Mouse (Mus musculus) ES-E14 (cell line): ENCODE results near the gene Tmigd3. TPM values are rescaled to one million over a fixed set of nuclear protein-coding genes. Genes with fewer than 3 reads are reported as not detected.

ENCODE experiments used
- DNase-seq: peaks from one replicate; pipeline ENCODE4 v3.0.0-alpha.2; 2013; ENCODE audit warnings: low read depth, low spot score
- H3K27ac ChIP-seq: 2 replicates; pipeline ENCODE4 v1.5.1; 2012; ENCODE audit warnings: low read depth, mild to moderate bottlenecking, low read length, moderate library complexity, mixed read lengths; ENCODE audit not compliant: poor library complexity, insufficient read depth, severe bottlenecking
- H3K36me3 ChIP-seq: 2 replicates; pipeline ENCODE4 v1.6.1; 2012; ENCODE audit warnings: mild to moderate bottlenecking, low read length, moderate library complexity, mixed read lengths; ENCODE audit not compliant: control insufficient read depth, poor library complexity, insufficient read depth, severe bottlenecking
- H3K4me1 ChIP-seq, 2 experiments: fragments of 150-350 bp in 1 of 2; sonication (generic) in 1 of 2; 2 replicates each; pipeline ENCODE4 v1.6.1; 2012; ENCODE audit warnings: low read length in 2 of 2, mild to moderate bottlenecking in 1 of 2, mixed read lengths in 1 of 2; ENCODE audit not compliant: control insufficient read depth in 2 of 2, insufficient read depth in 2 of 2, poor library complexity in 1 of 2
- H3K4me3 ChIP-seq, 2 experiments: fragments of 150-350 bp in 1 of 2; sonication (generic) in 1 of 2; 2 replicates each; pipeline ENCODE4 v1.5.1; 2012; ENCODE audit warnings: low read length in 2 of 2, low read depth in 1 of 2, mild to moderate bottlenecking in 1 of 2, mixed read lengths in 1 of 2; ENCODE audit not compliant: insufficient read depth in 1 of 2, poor library complexity in 1 of 2, severe bottlenecking in 1 of 2
- H3K9ac ChIP-seq: 2 replicates; pipeline ENCODE4 v1.6.1; 2012; ENCODE audit warnings: low read depth, mild to moderate bottlenecking, low read length, mixed read lengths; ENCODE audit not compliant: poor library complexity, insufficient read depth, severe bottlenecking
- H3K9me3 ChIP-seq: fragments of 150-350 bp; sonication (generic); 2 replicates; pipeline ENCODE4 v1.6.1; 2012; ENCODE audit warnings: low read depth, mild to moderate bottlenecking, low read length; ENCODE audit not compliant: control insufficient read depth, insufficient read depth
- CHD2 ChIP-seq: IDR thresholded peaks from 2 replicates; pipeline ENCODE4 v1.6.1; 2014; ENCODE audit warnings: mild to moderate bottlenecking, low read depth, low read length, inconsistent platforms
- HCFC1 ChIP-seq: IDR thresholded peaks from 2 replicates; pipeline ENCODE4 v1.6.1; 2012; ENCODE audit warnings: low read length, inconsistent platforms, borderline replicate concordance; ENCODE audit not compliant: insufficient read depth
- MAFK ChIP-seq: IDR thresholded peaks from 2 replicates; pipeline ENCODE4 v1.6.1; 2014; ENCODE audit warnings: mild to moderate bottlenecking, low read depth, low read length, inconsistent platforms; ENCODE audit not compliant: insufficient read depth
- ZC3H11A ChIP-seq: IDR thresholded peaks from 2 replicates; pipeline ENCODE4 v1.6.1; 2012; ENCODE audit warnings: low read depth, mild to moderate bottlenecking, inconsistent platforms, low read length, borderline replicate concordance
- ZNF384 ChIP-seq: IDR thresholded peaks from 2 replicates; pipeline ENCODE4 v1.6.1; 2012; ENCODE audit warnings: low read depth, low read length, inconsistent platforms
- in situ Hi-C, 2 experiments: fragments of 600-800 bp; cut with MboI; formaldehyde crosslinking; loops; one replicate each; pipeline ENCODE4 v1.15.1; 2025; ENCODE audit warnings: low sequenced_read_pairs in 2 of 2, inconsistent platforms in 1 of 2; ENCODE audit not compliant: unreplicated experiment in 2 of 2
- total RNA-seq: library from RNA; depleted of rRNA; stranded (reverse); fragments of 300-350 nt; gene quantifications from 2 replicates; pipeline ENCODE4 v1.2.3, GENCODE M21; 2012

Tmigd3 gene
- total RNA-seq, 1 experiment: not detected

- no peak overlapping the region for H3K4me3 ChIP-seq
- in situ Hi-C loops: no loop called here
- no peak for DNase-seq
- H3K9ac ChIP-seq: no peak overlapping the region
- no peak for TF ChIP-seq CHD2
- TF ChIP-seq ZC3H11A: no peak
- no peak for TF ChIP-seq HCFC1
- no peak for TF ChIP-seq ZNF384
- no peak for TF ChIP-seq MAFK
- H3K27ac ChIP-seq: no peak overlapping the region
- H3K36me3 ChIP-seq: no peaks in the 10 kb centered on the region
- peaks cover 3 to 4% of the 10 kb centered on the region in 2 experiments; a peak in 3 of 4 replicates for H3K4me1 ChIP-seq
- H3K9me3 ChIP-seq: no peaks in the 10 kb centered on the region
Measured at GRCm38 (mm10) chr3:105888961-105889360, 18.3 kb downstream of the Tmigd3 start.

DNA sequence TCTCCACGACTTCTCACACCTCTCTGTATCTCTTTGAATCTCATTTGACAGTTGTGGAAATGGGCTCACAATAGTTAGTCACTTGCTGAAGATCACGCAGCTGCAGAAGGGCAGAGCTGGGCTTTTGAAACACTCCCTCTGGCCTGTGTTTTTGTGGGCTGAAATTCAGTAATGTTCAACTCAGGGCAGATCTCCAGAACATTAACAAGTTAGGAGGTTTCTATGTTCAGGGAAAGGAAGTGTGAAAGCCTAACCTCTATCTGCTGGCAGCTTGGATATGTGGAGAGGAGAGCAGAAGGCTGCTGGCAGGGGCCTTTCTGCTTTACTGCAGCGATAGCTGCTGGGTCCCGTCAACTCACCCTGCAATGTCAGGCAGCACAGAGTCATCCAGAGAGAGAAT is 19.5 kb downstream of the Tmigd3 start:
- Histone ChIP-seq H3K27ac (no peak overlapping the region), H3K9me3 (no peaks in the 10 kb centered on the region), H3K9ac (no peak overlapping the region), H3K4me1 (peaks cover 3 to 6% of the 10 kb centered on the region in 2 experiments; a peak in 3 of 4 replicates), H3K36me3 (no peaks in the 10 kb centered on the region), H3K4me3 (no peak overlapping the region)
- no peak for DNase-seq
- TF ChIP-seq ZC3H11A: no peak
- TF ChIP-seq HCFC1: no peak
- TF ChIP-seq CHD2: no peak
- TF ChIP-seq MAFK: no peak
- TF ChIP-seq ZNF384: no peak
- in situ Hi-C loops: no loop called here

DNA sequence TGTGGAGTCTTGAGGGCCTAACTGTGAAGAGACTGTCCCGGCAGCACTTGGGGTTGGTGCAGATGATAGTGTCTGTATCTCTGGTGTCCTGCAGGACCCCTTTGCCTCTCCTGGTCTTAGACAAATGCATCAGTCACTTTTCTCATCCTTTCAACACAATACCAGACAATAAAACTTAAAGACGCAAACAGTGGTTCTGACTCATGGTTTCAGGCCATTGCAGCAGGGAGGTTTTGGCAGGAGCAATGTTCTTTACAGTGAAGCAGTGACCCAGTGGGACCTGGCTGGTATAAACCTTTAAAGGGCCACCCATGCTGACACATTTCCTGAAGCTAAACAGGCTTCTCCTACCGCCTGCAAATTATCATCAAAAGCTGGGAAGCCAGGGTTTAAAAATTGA is 20.4 kb downstream of the Tmigd3 start:
- Histone ChIP-seq H3K9ac (no peak overlapping the region), H3K36me3 (no peaks in the 10 kb centered on the region), H3K27ac (no peak overlapping the region), H3K4me1 (peaks cover 3 to 6% of the 10 kb centered on the region in 2 experiments; a peak in 3 of 4 replicates), H3K9me3 (no peaks in the 10 kb centered on the region), H3K4me3 (no peak overlapping the region)
- no peak for DNase-seq
- TF ChIP-seq CHD2 (no peak), HCFC1 (no peak), ZNF384 (no peak), ZC3H11A (no peak)
- in situ Hi-C loops: no loop called here

DNA sequence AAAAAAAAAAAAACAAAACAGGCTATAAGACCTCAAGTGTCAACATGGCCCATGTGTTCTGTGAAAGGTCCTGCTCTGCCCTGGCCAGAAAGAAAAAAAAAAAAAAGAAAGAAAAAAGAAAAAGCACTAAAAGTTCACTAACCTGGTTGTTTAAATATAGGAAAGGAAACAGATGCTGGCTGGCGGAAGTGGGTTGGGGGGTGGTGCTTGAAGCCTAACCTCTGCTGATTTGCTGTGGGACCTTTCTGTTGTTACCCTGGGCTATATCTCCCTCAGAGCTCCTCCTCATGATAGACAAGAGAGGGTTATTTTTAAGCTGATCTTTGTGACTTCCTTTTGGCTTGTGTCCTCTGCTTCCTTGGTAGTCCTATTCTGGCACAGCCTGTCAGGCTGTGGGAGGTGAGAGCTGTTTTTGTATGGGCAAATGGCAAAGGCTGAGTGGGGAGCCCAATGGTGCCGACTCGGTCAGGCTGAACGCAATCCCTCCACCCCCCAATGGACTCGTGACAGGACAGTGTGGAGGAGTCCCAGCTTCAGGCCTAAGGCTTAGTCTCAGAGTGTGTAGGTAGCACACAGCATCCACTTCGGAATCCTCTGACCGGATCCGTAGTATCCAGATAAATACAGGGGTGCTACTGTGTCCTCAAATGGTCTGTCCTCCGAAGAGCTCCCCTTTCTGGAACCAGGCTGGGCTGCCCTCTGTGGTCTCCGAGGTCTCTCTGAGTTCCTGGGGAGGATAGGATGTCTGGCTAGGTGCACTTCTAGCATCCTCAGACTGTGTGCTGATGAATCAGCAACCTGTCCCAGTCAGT is 21.3 kb downstream of the Tmigd3 start:
- H3K4me1 ChIP-seq: peaks cover 3 to 6% of the 10 kb centered on the region in 2 experiments; a peak in 3 of 4 replicates
- H3K27ac ChIP-seq: no peak overlapping the region
- no peak overlapping the region for H3K4me3 ChIP-seq
- TF ChIP-seq ZNF384: no peak
- no peak for TF ChIP-seq MAFK
- TF ChIP-seq HCFC1: no peak
- TF ChIP-seq ZC3H11A: no peak
- no peak for TF ChIP-seq CHD2
- in situ Hi-C loops: no loop called here
- no peaks in the 10 kb centered on the region for H3K9me3 ChIP-seq
- no peaks in the 10 kb centered on the region for H3K36me3 ChIP-seq
- no peak for DNase-seq
- no peak overlapping the region for H3K9ac ChIP-seq
